12 mouse cellular contexts compared by ENCODE assay signal in genomic region chr1:187795551-187795950, GRCm38 (mm10).
DNase-seq lines count a peak whose midpoint lies in the region; ATAC-seq and TF ChIP-seq lines count a peak whose summit lies in the region.
"Had no signal": no experiment of that assay in that cellular context is flagged by ENCODE, and none has a peak within 500 bp of the region (broad histone marks: within the 10 kb centered on the region; RNA-seq: fewer than 3 reads in every experiment).

No protein-coding gene starts in this region.

- ATAC-seq in embryonic facial prominence, embryonic 14.5 days (ENCODE audit: low read depth): no peak
- ATAC-seq: lung, postnatal 0 days had no signal

- peak; percentile 75 for DNase-seq in kidney, adult 2 months
- DNase-seq in kidney, adult 18-20 months: no peak
- DNase-seq in adrenal gland, adult 8-10 months: peak; percentile 9
- DNase-seq in embryonic facial prominence, embryonic 14.5 days (ENCODE audit: low spot score): peak; percentile 35
- peak; percentile 29 to 30 for DNase-seq in heart, postnatal 14 days
- DNase-seq in spleen, postnatal 10 days (ENCODE audit: low spot score in 2 of 2): no peak
- no peak for DNase-seq in Muller cell, postnatal 12 days (ENCODE audit: inconsistent ontology term)
- DNase-seq: cerebellum, postnatal 25 days; right cerebral cortex, adult 18-20 months had no signal

- no peaks in the 10 kb centered on the region for H3K27me3 ChIP-seq in kidney, adult 2 months (replicated peaks; ENCODE audit: control insufficient read depth, insufficient read depth, low read length)
- no peaks in the 10 kb centered on the region for H3K27me3 ChIP-seq in embryonic facial prominence, embryonic 14.5 days (replicated peaks; ENCODE audit: control insufficient read depth, insufficient read depth, low read length)
- H3K27me3 ChIP-seq: limb, embryonic 13.5 days had no signal

- no peak overlapping the region for H3K9ac ChIP-seq in embryonic facial prominence, embryonic 14.5 days (ENCODE audit: low read depth, low read length)
- H3K9ac ChIP-seq: hindbrain, embryonic 14.5 days; limb, embryonic 13.5 days had no signal

- intact Hi-C loops in heart, postnatal 14 days (cut with DNase I): no loop called here

- no peaks in the 10 kb centered on the region for H3K36me3 ChIP-seq in kidney, adult 2 months (ENCODE audit: control insufficient read depth, insufficient read depth, low read length)
- no peaks in the 10 kb centered on the region for H3K36me3 ChIP-seq in embryonic facial prominence, embryonic 14.5 days (ENCODE audit: control insufficient read depth, insufficient read depth, low read length)
- H3K36me3 ChIP-seq: limb, embryonic 13.5 days had no signal

- peaks cover 7% of the 10 kb centered on the region for H3K4me1 ChIP-seq in kidney, adult 2 months (ENCODE audit: control insufficient read depth, insufficient read depth, low read length)
- peaks cover 7% of the 10 kb centered on the region; the same call in 1 of the 2 replicates for H3K4me1 ChIP-seq in embryonic facial prominence, embryonic 14.5 days (ENCODE audit: control insufficient read depth, insufficient read depth, low read length)

- no peak overlapping the region for H3K4me2 ChIP-seq in embryonic facial prominence, embryonic 14.5 days (ENCODE audit: low read depth, low read length)
- H3K4me2 ChIP-seq: hindbrain, embryonic 14.5 days; limb, embryonic 13.5 days had no signal

- WGBS in kidney, adult 2 months: 12% methylated on average over 3 of the region's 3 CpGs
- 58% methylated on average over 3 of the region's 3 CpGs for WGBS in embryonic facial prominence, embryonic 14.5 days

- H3K9me3 ChIP-seq in embryonic facial prominence, embryonic 14.5 days (ENCODE audit: control insufficient read depth, low read length): no peaks in the 10 kb centered on the region
- H3K9me3 ChIP-seq: limb, embryonic 13.5 days had no signal

- no peak overlapping the region for H3K27ac ChIP-seq in kidney, adult 2 months (ENCODE audit: insufficient read depth, low read depth, low read length)
- no peak overlapping the region for H3K27ac ChIP-seq in embryonic facial prominence, embryonic 14.5 days (replicated peaks; ENCODE audit: low read depth, low read length)
- H3K27ac ChIP-seq: hindbrain, embryonic 14.5 days; limb, embryonic 13.5 days had no signal

- no peak for TF ChIP-seq POLR2A in kidney, adult 2 months (IDR thresholded peaks at IDR 0.05; ENCODE audit: low read depth, low read length)

- no peak overlapping the region for H3K4me3 ChIP-seq in kidney, adult 2 months (ENCODE audit: insufficient read depth, low read depth, low read length)
- no peak overlapping the region for H3K4me3 ChIP-seq in embryonic facial prominence, embryonic 14.5 days (ENCODE audit: low read depth, low read length)
- H3K4me3 ChIP-seq: limb, embryonic 13.5 days had no signal

- TF ChIP-seq CTCF in kidney, adult 2 months (conservative IDR thresholded peaks at IDR 0.05; ENCODE audit: insufficient read depth, insufficient read length, low read depth, low read length): no peak

Comparison
In these comparisons a context has a peak if more than half of its experiments do, and no peak if none do; other contexts are left out.
1. DNase-seq: peak in kidney, adult 2 months (single experiment), adrenal gland, adult 8-10 months (single experiment), embryonic facial prominence, embryonic 14.5 days (single experiment) and heart, postnatal 14 days (2 of 2); none in kidney, adult 18-20 months (single experiment), spleen, postnatal 10 days (0 of 2) and Muller cell, postnatal 12 days (single experiment).